Mouse (Mus musculus) CH12.LX (cell line): Measurements from ENCODE around the gene C1qtnf2. TPM values are rescaled to one million over a fixed set of nuclear protein-coding genes. Genes with fewer than 3 reads are reported as not detected.

Experiments used
- DNase-seq: peaks from one replicate; pipeline ENCODE4 v3.0.0-alpha.2; 2013; ENCODE audit errors: extremely low read depth
- H3K27ac ChIP-seq: 2 replicates; pipeline ENCODE4 v1.5.1; 2012; ENCODE audit warnings: low read depth, mild to moderate bottlenecking, control low read depth, moderate library complexity; ENCODE audit not compliant: insufficient read depth
- H3K27me3 ChIP-seq: replicated peaks from 2 replicates; pipeline ENCODE3; 2012; ENCODE audit warnings: inconsistent platforms
- H3K36me3 ChIP-seq, 2 experiments: replicated peaks in 1 of 2; 2 replicates each; pipeline versions ENCODE3 to v1.6.1; 2012; ENCODE audit warnings: inconsistent platforms in 1 of 2, low read length in 1 of 2, mild to moderate bottlenecking in 1 of 2, mixed read lengths in 1 of 2, moderate library complexity in 1 of 2; ENCODE audit not compliant: control insufficient read depth in 1 of 2, insufficient read depth in 1 of 2
- H3K4me1 ChIP-seq, 2 experiments: 2 replicates each; pipeline ENCODE4 v1.6.1; 2012; ENCODE audit warnings: inconsistent platforms in 1 of 2, moderate library complexity in 1 of 2; ENCODE audit not compliant: insufficient read depth in 2 of 2, control insufficient read depth in 1 of 2
- H3K4me2 ChIP-seq: 2 replicates; pipeline ENCODE4 v1.6.1; 2012; ENCODE audit warnings: low read depth, mild to moderate bottlenecking, control low read depth; ENCODE audit not compliant: poor library complexity, insufficient read depth, severe bottlenecking
- H3K4me3 ChIP-seq, 3 experiments: fragments of 150-350 bp in 1 of 3; sonication (generic) in 1 of 3; replicated peaks in 1 of 3; 2 replicates each; pipeline versions ENCODE3 to v1.5.1; 2011 to 2012; ENCODE audit warnings: low read depth in 2 of 3, low read length in 2 of 3, mild to moderate bottlenecking in 2 of 3, moderate library complexity in 2 of 3, control low read depth in 1 of 3, improper control_type of control experiment in 1 of 3, inconsistent platforms in 1 of 3, mixed read lengths in 1 of 3; ENCODE audit not compliant: poor library complexity in 1 of 3
- H3K79me2 ChIP-seq: replicated peaks from 2 replicates; pipeline ENCODE4 v1.6.1; 2012; ENCODE audit warnings: mild to moderate bottlenecking, moderate library complexity; ENCODE audit not compliant: control insufficient read depth, poor library complexity, insufficient read depth, severe bottlenecking; ENCODE audit errors: extremely low read depth
- H3K9ac ChIP-seq: 2 replicates; pipeline ENCODE4 v1.6.1; 2012; ENCODE audit warnings: low read depth, mild to moderate bottlenecking, control low read depth, moderate library complexity; ENCODE audit not compliant: insufficient read depth
- H3K9me3 ChIP-seq: replicated peaks from 2 replicates; pipeline ENCODE3; 2012; ENCODE audit warnings: low read length, inconsistent platforms, mixed read lengths
- CHD2 ChIP-seq: IDR thresholded peaks from 2 replicates; pipeline ENCODE4 v1.6.1; 2011; ENCODE audit warnings: low read length, improper control_type of control experiment
- CTCF ChIP-seq, 2 experiments: IDR thresholded peaks in 1 of 2; conservative IDR thresholded peaks in 1 of 2; 2 replicates each; pipeline ENCODE4 v1.5.1; 2011 to 2012; ENCODE audit warnings: low read depth in 2 of 2, low read length in 2 of 2, improper control_type of control experiment in 1 of 2, inconsistent platforms in 1 of 2, mild to moderate bottlenecking in 1 of 2, moderate library complexity in 1 of 2
- ELF1 ChIP-seq: IDR thresholded peaks from 2 replicates; pipeline ENCODE4 v1.6.1; 2014; ENCODE audit warnings: low read depth, mild to moderate bottlenecking, inconsistent platforms, low read length, improper control_type of control experiment
- EP300 ChIP-seq: IDR thresholded peaks from 2 replicates; pipeline ENCODE4 v1.6.1; 2011; ENCODE audit warnings: low read length, improper control_type of control experiment
- HCFC1 ChIP-seq: IDR thresholded peaks from 2 replicates; pipeline ENCODE4 v1.6.1; 2012; ENCODE audit warnings: low read depth, mild to moderate bottlenecking, inconsistent platforms, low read length, improper control_type of control experiment
- IRF4 ChIP-seq: IDR thresholded peaks from 2 replicates; pipeline ENCODE4 v1.6.1; 2014; ENCODE audit warnings: low read depth, mild to moderate bottlenecking, inconsistent platforms, low read length, improper control_type of control experiment
- JUN ChIP-seq: IDR thresholded peaks from 2 replicates; pipeline ENCODE4 v1.6.1; 2011; ENCODE audit warnings: low read depth, mild to moderate bottlenecking, low read length, improper control_type of control experiment, moderate library complexity; ENCODE audit not compliant: insufficient read depth
- JUND ChIP-seq: conservative IDR thresholded peaks from 2 replicates; pipeline ENCODE4 v1.6.1; 2011; ENCODE audit warnings: low read depth, low read length, improper control_type of control experiment
- MAFK ChIP-seq: IDR thresholded peaks from 2 replicates; pipeline ENCODE4 v1.6.1; 2011; ENCODE audit warnings: low read length, improper control_type of control experiment; ENCODE audit not compliant: insufficient replicate concordance
- MAX ChIP-seq: IDR thresholded peaks from 2 replicates; pipeline ENCODE4 v1.6.1; 2011; ENCODE audit warnings: low read length, improper control_type of control experiment
- MEF2A ChIP-seq: IDR thresholded peaks from 2 replicates; pipeline ENCODE4 v1.6.1; 2014; ENCODE audit warnings: low read depth, mild to moderate bottlenecking, inconsistent platforms, low read length, improper control_type of control experiment, borderline replicate concordance
- MXI1 ChIP-seq: IDR thresholded peaks from 2 replicates; pipeline ENCODE4 v1.6.1; 2011; ENCODE audit warnings: mild to moderate bottlenecking, low read depth, low read length, improper control_type of control experiment
- NELFE ChIP-seq: IDR thresholded peaks from 2 replicates; pipeline ENCODE4 v1.6.1; 2011; ENCODE audit warnings: low read depth, low read length, improper control_type of control experiment
- NRF1 ChIP-seq: IDR thresholded peaks from 2 replicates; pipeline ENCODE4 v1.6.1; 2014; ENCODE audit warnings: low read depth, mild to moderate bottlenecking, inconsistent platforms, low read length, improper control_type of control experiment, moderate library complexity
- PAX5 ChIP-seq: IDR thresholded peaks from 2 replicates; pipeline ENCODE4 v1.6.1; 2012; ENCODE audit warnings: low read length, inconsistent platforms, mixed read lengths
- POLR2AphosphoS2 ChIP-seq: IDR thresholded peaks from 2 replicates; pipeline ENCODE4 v1.6.1; 2011; ENCODE audit warnings: low read depth, low read length, improper control_type of control experiment
- RAD21 ChIP-seq: IDR thresholded peaks from 2 replicates; pipeline ENCODE4 v1.6.1; 2011; ENCODE audit warnings: low read depth, mild to moderate bottlenecking, low read length, improper control_type of control experiment, moderate library complexity
- SIN3A ChIP-seq: IDR thresholded peaks from 2 replicates; pipeline ENCODE4 v1.6.1; 2012; ENCODE audit warnings: low read length, improper control_type of control experiment, inconsistent platforms
- SMC3 ChIP-seq: IDR thresholded peaks from 2 replicates; pipeline ENCODE4 v1.6.1; 2011; ENCODE audit warnings: low read depth, low read length, improper control_type of control experiment
- TBP ChIP-seq: conservative IDR thresholded peaks from 2 replicates; pipeline ENCODE4 v1.6.1; 2011; ENCODE audit warnings: low read depth, low read length, improper control_type of control experiment
- USF1 ChIP-seq: IDR thresholded peaks from 2 replicates; pipeline ENCODE4 v1.6.1; 2014; ENCODE audit warnings: low read depth, mild to moderate bottlenecking, inconsistent platforms, low read length, improper control_type of control experiment
- USF2 ChIP-seq: conservative IDR thresholded peaks from 2 replicates; pipeline ENCODE4 v1.6.1; 2011; ENCODE audit warnings: low read depth, low read length, improper control_type of control experiment
- ZC3H11A ChIP-seq: IDR thresholded peaks from 2 replicates; pipeline ENCODE4 v1.6.1; 2012; ENCODE audit warnings: low read depth, mild to moderate bottlenecking, inconsistent platforms, low read length, improper control_type of control experiment
- ZKSCAN1 ChIP-seq: IDR thresholded peaks from 2 replicates; pipeline ENCODE4 v1.6.1; 2012; ENCODE audit warnings: low read depth, inconsistent platforms, low read length, improper control_type of control experiment, borderline replicate concordance
- ZNF384 ChIP-seq: IDR thresholded peaks from 2 replicates; pipeline ENCODE4 v1.6.1; 2012; ENCODE audit warnings: low read depth, low read length, improper control_type of control experiment, inconsistent platforms
- dilution Hi-C: fragments of 300-500 bp; cut with MboI; formaldehyde crosslinking; loops from 2 replicates; pipeline ENCODE4 v1.14.3; 2020; ENCODE audit warnings: low sequenced_read_pairs; ENCODE audit not compliant: extremely low pct_unique_long_range_greater_than_20kb, extremely low pct_ligation_motif_present
- in situ Hi-C: fragments of 300-500 bp; cut with MboI; formaldehyde crosslinking; loops from 3 replicates; pipeline ENCODE4 v1.14.3; 2019; ENCODE audit warnings: low sequenced_read_pairs, low pct_ligation_motif_present, low pct_unique_long_range_greater_than_20kb, mixed read lengths
- polyA plus RNA-seq: library from polyadenylated mRNA; unstranded; fragments of >175 nt; gene quantifications from 2 replicates; pipeline ENCODE4 v1.2.1, GENCODE M21; 2012; ENCODE audit warnings: low read depth; ENCODE audit not compliant: insufficient read length
- total RNA-seq, 2 experiments: library from RNA; depleted of rRNA; stranded (reverse); fragments of 300-350 nt in 1 of 2; fragments of >200 nt in 1 of 2; gene quantifications; 2 replicates each; pipeline ENCODE4 v1.2.3; 2012 to 2014

The C1qtnf2 gene
- total and polyA plus RNA-seq, 3 experiments, result not detected

DNA sequence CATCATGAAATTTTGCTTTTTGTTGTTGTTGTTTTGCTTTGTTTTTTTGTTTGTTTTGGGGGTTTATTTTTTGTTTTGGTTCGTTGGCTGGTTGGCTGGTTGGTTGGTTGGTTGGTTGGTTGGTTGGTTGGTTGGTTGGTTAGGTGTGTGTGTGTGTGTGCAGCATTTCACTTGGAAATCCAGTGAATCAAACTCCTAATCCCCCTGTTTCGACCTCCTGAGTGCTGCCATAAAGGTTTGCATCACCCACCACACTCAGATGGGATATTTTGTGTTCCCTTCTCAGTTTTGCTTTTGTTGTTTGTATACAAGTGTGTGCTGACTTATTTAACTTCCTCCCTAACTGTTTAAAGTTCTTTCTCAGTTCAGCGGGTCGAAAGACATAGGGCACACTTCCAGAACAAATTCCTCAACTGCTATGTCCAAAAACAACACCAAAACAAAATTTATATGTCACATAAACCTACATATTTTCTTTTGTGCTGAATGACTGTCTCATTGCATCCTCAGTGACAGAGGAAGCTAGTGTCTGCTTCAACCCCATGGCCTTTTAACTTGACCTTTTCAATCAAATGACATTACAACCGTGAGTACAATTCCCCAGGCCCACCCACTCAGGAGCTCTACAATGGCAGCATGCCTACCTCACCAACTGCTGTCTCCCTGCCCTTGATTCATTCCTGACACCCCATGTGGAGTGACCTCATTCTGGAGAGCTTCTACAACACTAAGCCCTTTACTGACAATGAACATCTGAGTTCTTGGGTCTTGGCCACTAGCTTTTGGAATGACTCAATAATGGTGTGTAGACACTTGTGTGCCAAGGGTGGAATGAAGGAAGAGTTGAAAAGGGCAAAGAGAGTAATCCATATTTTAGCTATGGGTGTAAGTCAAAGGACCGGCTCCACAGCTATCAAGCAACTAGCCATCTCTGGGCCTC, 2.9 kb upstream of the C1qtnf2 start:
- Histone ChIP-seq H3K9me3 (no peaks in the 10 kb centered on the region), H3K27ac (no peak overlapping the region), H3K36me3 (no peaks in the 10 kb centered on the region), H3K9ac (no peak overlapping the region), H3K27me3 (peaks cover 7% of the 10 kb centered on the region), H3K79me2 (no peaks in the 10 kb centered on the region), H3K4me1 (peaks cover 0 to 7% of the 10 kb centered on the region in 2 experiments; a peak in 1 of 4 replicates), H3K4me2 (no peak overlapping the region), H3K4me3 (no peak overlapping the region)
- TF ChIP-seq HCFC1 (no peak), SIN3A (no peak), RAD21 (no peak), NRF1 (no peak), JUND (no peak), MXI1 (no peak), IRF4 (no peak), MEF2A (no peak), MAFK (no peak), CTCF (conservative IDR thresholded peaks at IDR 0.05 in 1 of 2, IDR thresholded peaks at IDR 0.05 in 1 of 2; ENCODE audit: low read depth in 2 of 2, low read length in 2 of 2) (no peak), POLR2AphosphoS2 (no peak), EP300 (no peak), JUN (no peak), ELF1 (no peak), ZC3H11A (no peak), TBP (no peak), ZNF384 (no peak)
- dilution Hi-C loops (no loop called here), in situ Hi-C loops (no loop called here)
- DNase-seq, result no peak

- Histone ChIP-seq H3K27ac (no peak overlapping the region), H3K9me3 (no peaks in the 10 kb centered on the region), H3K4me1 (peaks cover 0 to 7% of the 10 kb centered on the region in 2 experiments; a peak in 1 of 4 replicates), H3K79me2 (no peaks in the 10 kb centered on the region), H3K9ac (no peak overlapping the region), H3K4me2 (no peak overlapping the region), H3K36me3 (no peaks in the 10 kb centered on the region), H3K27me3 (peaks cover 5% of the 10 kb centered on the region), H3K4me3 (no peak overlapping the region)
- no peak for DNase-seq
- dilution Hi-C loops (no loop called here), in situ Hi-C loops (no loop called here)
- no peak for TF ChIP-seq MAX
- TF ChIP-seq NRF1, result no peak
- TF ChIP-seq USF1, result no peak
- no peak for TF ChIP-seq ZKSCAN1
- no peak for TF ChIP-seq MAFK
- TF ChIP-seq JUN, result no peak
- TF ChIP-seq USF2, result no peak
- TF ChIP-seq PAX5, result no peak
- no peak for TF ChIP-seq TBP
- no peak for TF ChIP-seq NELFE
- TF ChIP-seq RAD21, result no peak
- no peak for TF ChIP-seq SIN3A
- TF ChIP-seq SMC3, result no peak
- no peak for TF ChIP-seq CHD2
Observed at GRCm38 (mm10) chr11:43473115-43473514, 961 bp upstream of the C1qtnf2 start.
